Mouse (Mus musculus) bone marrow macrophage, adult 2 months (primary cell): ENCODE data around the gene Zfp628.

Source experiments
- CTCF ChIP-seq: IDR thresholded peaks from 2 replicates; pipeline ENCODE4 v1.5.1; 2012; ENCODE audit warnings: low read depth, mild to moderate bottlenecking, low read length, moderate library complexity
- POLR2A ChIP-seq: IDR thresholded peaks from 2 replicates; pipeline ENCODE4 v1.6.1; 2012; ENCODE audit warnings: mild to moderate bottlenecking, low read depth, low read length, borderline replicate concordance

GRCm38 (mm10) chr7:4971068-4971467, 56.1 kb downstream of the Zfp628 start, which contains the start of gene Sbk3:
- no peak for TF ChIP-seq CTCF
- no peak for TF ChIP-seq POLR2A
